Mouse (Mus musculus) forebrain, embryonic 10.5 days (tissue): ENCODE data around the gene Vgll4. TPM values are rescaled to one million over a fixed set of nuclear protein-coding genes. Genes with fewer than 3 reads are reported as not detected.

ENCODE experiments used
- DNase-seq: peaks from one replicate; pipeline ENCODE4 v3.0.0-alpha.2; 2017; ENCODE audit warnings: low spot score; ENCODE audit errors: extremely low spot score
- H3K27ac ChIP-seq: fragments of 300-500 bp; sonication (generic); 2 replicates; pipeline ENCODE4 v1.5.1; 2016; ENCODE audit warnings: mild to moderate bottlenecking
- H3K27me3 ChIP-seq: fragments of 300-500 bp; sonication (generic); 2 replicates; pipeline ENCODE4 v1.6.1; 2016; ENCODE audit warnings: mild to moderate bottlenecking; ENCODE audit not compliant: poor library complexity, severe bottlenecking
- H3K36me3 ChIP-seq: fragments of 300-500 bp; sonication (generic); replicated peaks from 2 replicates; pipeline ENCODE4 v1.6.1; 2016; ENCODE audit warnings: mild to moderate bottlenecking, moderate library complexity
- H3K4me1 ChIP-seq: fragments of 300-500 bp; sonication (generic); 2 replicates; pipeline ENCODE4 v1.6.1; 2016
- H3K4me3 ChIP-seq: fragments of 300-500 bp; sonication (generic); 2 replicates; pipeline ENCODE4 v1.5.1; 2016; ENCODE audit warnings: mild to moderate bottlenecking, moderate library complexity
- H3K9me3 ChIP-seq: fragments of 300-500 bp; sonication (generic); 2 replicates; pipeline ENCODE4 v1.6.1; 2016; ENCODE audit warnings: mild to moderate bottlenecking, moderate library complexity
- WGBS: fragments of 180-500 bp; shearing (Covaris S2); methylation state at CpG from one replicate; pipeline ENCODE4 v1.1.7; 2016; 5-methylcytosine and 5-hydroxymethylcytosine counted together
- polyA plus RNA-seq: library from polyadenylated mRNA; unstranded; fragments of >200 nt; fragmentation: Nextera tagmentation; extraction: Ambion mirVana; gene quantifications from 2 replicates; pipeline ENCODE4 v1.2.1, GENCODE M21; 2016

The Vgll4 gene
- polyA plus RNA-seq, 1 experiment from 2014 or later = 81.7 TPM

GRCm38 (mm10) chr6:114970386-114970785 is 592 bp upstream of the Vgll4 start:
- no peaks in the 10 kb centered on the region; the same call in 1 of the 2 replicates for H3K9me3 ChIP-seq
- peak overlapping the region; percentile 76 for H3K4me3 ChIP-seq
- WGBS = 24% methylated on average over 6 of the region's 6 CpGs
- H3K27me3 ChIP-seq = peaks cover 73% of the 10 kb centered on the region
- no peaks in the 10 kb centered on the region for H3K36me3 ChIP-seq
- no peak for DNase-seq
- no peak overlapping the region for H3K27ac ChIP-seq
- H3K4me1 ChIP-seq = peaks cover 41% of the 10 kb centered on the region

GRCm38 (mm10) chr6:114968361-114969212 is 1.2 kb downstream of the Vgll4 start:
- peak overlapping the region; percentile 77 for H3K27ac ChIP-seq
- peak overlapping the region; percentile 76 for H3K4me3 ChIP-seq
- H3K4me1 ChIP-seq = peaks cover 41% of the 10 kb centered on the region
- peak; percentile 66 for DNase-seq
- WGBS = under 1% methylated on average over 82 of the region's 82 CpGs
- no peaks in the 10 kb centered on the region; the same call in 1 of the 2 replicates for H3K9me3 ChIP-seq
- H3K27me3 ChIP-seq = peaks cover 87% of the 10 kb centered on the region
- H3K36me3 ChIP-seq = no peaks in the 10 kb centered on the region

GRCm38 (mm10) chr6:114967623-114968022 is 2.2 kb downstream of the Vgll4 start:
- peak overlapping the region; percentile 76; the same call in 1 of the 2 replicates for H3K4me3 ChIP-seq
- H3K9me3 ChIP-seq = no peaks in the 10 kb centered on the region; the same call in 1 of the 2 replicates
- no peaks in the 10 kb centered on the region for H3K36me3 ChIP-seq
- peaks cover 43% of the 10 kb centered on the region for H3K4me1 ChIP-seq
- 46% methylated on average over 12 of the region's 12 CpGs for WGBS
- no peak overlapping the region for H3K27ac ChIP-seq
- DNase-seq = peak; percentile 26
- H3K27me3 ChIP-seq = peaks cover 80% of the 10 kb centered on the region

- H3K36me3 ChIP-seq = no peaks in the 10 kb centered on the region
- H3K27me3 ChIP-seq = peaks cover 76% of the 10 kb centered on the region
- H3K9me3 ChIP-seq = no peaks in the 10 kb centered on the region; the same call in 1 of the 2 replicates
- no peak overlapping the region for H3K27ac ChIP-seq
- H3K4me1 ChIP-seq = peaks cover 40% of the 10 kb centered on the region
- 59% methylated on average over 2 of the region's 2 CpGs for WGBS
- H3K4me3 ChIP-seq = no peak overlapping the region
- no peak for DNase-seq
Observed at GRCm38 (mm10) chr6:114966396-114967154, 3.2 kb downstream of the Vgll4 start.

GRCm38 (mm10) chr6:114965802-114966201 is 4.0 kb downstream of the Vgll4 start:
- WGBS = 84% methylated on average over 3 of the region's 3 CpGs
- H3K9me3 ChIP-seq = no peaks in the 10 kb centered on the region; the same call in 1 of the 2 replicates
- H3K27ac ChIP-seq = no peak overlapping the region
- H3K4me3 ChIP-seq = no peak overlapping the region
- H3K36me3 ChIP-seq = no peaks in the 10 kb centered on the region
- H3K4me1 ChIP-seq = peaks cover 37% of the 10 kb centered on the region
- no peak for DNase-seq
- H3K27me3 ChIP-seq = peaks cover 68% of the 10 kb centered on the region

GRCm38 (mm10) chr6:114965396-114965795 is 4.4 kb downstream of the Vgll4 start:
- WGBS = 84% methylated on average over 8 of the region's 8 CpGs
- peaks cover 64% of the 10 kb centered on the region for H3K27me3 ChIP-seq

GRCm38 (mm10) chr6:114964235-114964634 is 5.6 kb downstream of the Vgll4 start:
- 86% methylated on average over 2 of the region's 2 CpGs for WGBS
- H3K9me3 ChIP-seq = no peaks in the 10 kb centered on the region
- H3K27me3 ChIP-seq = peaks cover 52% of the 10 kb centered on the region
- no peak overlapping the region for H3K27ac ChIP-seq
- peaks cover 24% of the 10 kb centered on the region for H3K4me1 ChIP-seq
- H3K36me3 ChIP-seq = no peaks in the 10 kb centered on the region
- H3K4me3 ChIP-seq = no peak overlapping the region
- no peak for DNase-seq

More at GRCm38 (mm10) chr6:114965396-114965795, 4.4 kb downstream of the Vgll4 start:
- Histone ChIP-seq H3K27ac (no peak overlapping the region), H3K9me3 (no peaks in the 10 kb centered on the region), H3K4me1 (peaks cover 35% of the 10 kb centered on the region), H3K36me3 (no peaks in the 10 kb centered on the region), H3K4me3 (no peak overlapping the region)
- DNase-seq = no peak

GRCm38 (mm10) chr6:114963636-114964035 is 6.2 kb downstream of the Vgll4 start:
- no peak overlapping the region for H3K27ac ChIP-seq
- WGBS = 69% methylated on average over 5 of the region's 5 CpGs
- no peak overlapping the region for H3K4me3 ChIP-seq
- H3K36me3 ChIP-seq = no peaks in the 10 kb centered on the region
- no peak for DNase-seq
- no peaks in the 10 kb centered on the region for H3K9me3 ChIP-seq
- H3K27me3 ChIP-seq = peaks cover 46% of the 10 kb centered on the region
- peaks cover 18% of the 10 kb centered on the region for H3K4me1 ChIP-seq

- Histone ChIP-seq H3K36me3 (no peaks in the 10 kb centered on the region), H3K27ac (no peak overlapping the region), H3K4me3 (no peak overlapping the region), H3K4me1 (peaks cover 2% of the 10 kb centered on the region; the same call in 1 of the 2 replicates), H3K9me3 (no peaks in the 10 kb centered on the region), H3K27me3 (peaks cover 25% of the 10 kb centered on the region)
- WGBS = 87% methylated on average over 10 of the region's 10 CpGs
- no peak for DNase-seq
Observed at GRCm38 (mm10) chr6:114961276-114962068, 8.3 kb downstream of the Vgll4 start.

- no peak overlapping the region for H3K4me3 ChIP-seq
- H3K36me3 ChIP-seq = no peaks in the 10 kb centered on the region
- no peak for DNase-seq
- peaks cover 2% of the 10 kb centered on the region; the same call in 1 of the 2 replicates for H3K4me1 ChIP-seq
- 94% methylated on average over 6 of the region's 6 CpGs for WGBS
- H3K9me3 ChIP-seq = no peaks in the 10 kb centered on the region
- H3K27me3 ChIP-seq = 0 out of 2 replicates have a peak, but pooled peaks cover under 1% of the 10 kb centered on the region
- no peak overlapping the region for H3K27ac ChIP-seq
Observed at GRCm38 (mm10) chr6:114959012-114959398, 10.8 kb downstream of the Vgll4 start.

- Histone ChIP-seq H3K27me3 (no peaks in the 10 kb centered on the region), H3K9me3 (no peaks in the 10 kb centered on the region), H3K27ac (no peak overlapping the region), H3K4me1 (peaks cover under 1% of the 10 kb centered on the region; the same call in 1 of the 2 replicates), H3K4me3 (no peak overlapping the region), H3K36me3 (no peaks in the 10 kb centered on the region)
- WGBS = 89% methylated on average over 10 of the region's 10 CpGs
- DNase-seq = no peak
Observed at GRCm38 (mm10) chr6:114958249-114959011, 11.4 kb downstream of the Vgll4 start.
